Mouse (Mus musculus) heart, adult 2 months (tissue): Measurements from ENCODE around the gene Anapc2.

Source experiments
- CTCF ChIP-seq: fragments of 200-600 bp; IDR thresholded peaks from 2 replicates; pipeline ENCODE4 v1.8.1; 2022; ENCODE audit warnings: antibody characterized with exemption, mild to moderate bottlenecking, moderate library complexity
- POLR2A ChIP-seq: fragments of 200-500 bp; IDR thresholded peaks from 2 replicates; pipeline ENCODE4 v1.6.1; 2011; ENCODE audit warnings: mild to moderate bottlenecking, low read depth, low read length, control low read depth; ENCODE audit not compliant: insufficient read depth

GRCm38 (mm10) chr2:25234050-25234449 lies 38.2 kb upstream of the Anapc2 start, which contains the start of gene Slc34a3:
- TF ChIP-seq CTCF = no peak
- TF ChIP-seq POLR2A = no peak
